In genomic region chr3:105717856-105718555, GRCm38 (mm10) we compare ENCODE assay signal across 10 mouse cellular contexts. TPM values are rescaled to one million over a fixed set of nuclear protein-coding genes. Genes with fewer than 3 reads are reported as not detected.
A peak's percentile ranks its signal among the peaks of the same experiment; 100 is the strongest.
DNase-seq lines count a peak whose midpoint lies in the region; ATAC-seq and TF ChIP-seq lines count a peak whose summit lies in the region.
"Had no signal": no experiment of that assay in that cellular context is flagged by ENCODE, and none has a peak within 500 bp of the region (broad histone marks: within the 10 kb centered on the region; RNA-seq: fewer than 3 reads in every experiment).

No protein-coding gene starts in this region.

- no peak overlapping the region for H3K9ac ChIP-seq in neural tube, embryonic 13.5 days

- peak overlapping the region; percentile 19; the same call in 1 of the 2 replicates for H3K27ac ChIP-seq in layer of hippocampus, adult 2 months
- H3K27ac ChIP-seq in neural tube, embryonic 13.5 days (replicated peaks) = peak overlapping the region; percentile 64

- H3K9me3 ChIP-seq in neural tube, embryonic 13.5 days = no peaks in the 10 kb centered on the region

- no peak for TF ChIP-seq CTCF in layer of hippocampus, adult 2 months (conservative IDR thresholded peaks at IDR 0.05)

- DNase-seq in layer of hippocampus, adult 2 months (ENCODE audit: low spot score in 2 of 2) = no peak
- no peak for DNase-seq in layer of hippocampus, adult 9-11 months
- DNase-seq in embryo, embryonic 11 days = peak; percentile 59
- DNase-seq in gastrocnemius, postnatal 36 days = peak; percentile 21 to 32
- DNase-seq in natural killer cell, adult 2 months (ENCODE audit: low spot score in 2 of 2) = no peak
- no peak for DNase-seq in lung, adult 18-20 months
- DNase-seq: kidney, postnatal 10 days; lung, adult 2 months had no signal

- H3K4me3 ChIP-seq in layer of hippocampus, adult 2 months = no peak overlapping the region
- no peak overlapping the region for H3K4me3 ChIP-seq in neural tube, embryonic 13.5 days

- WGBS in neural tube, embryonic 13.5 days = 36% methylated on average over 11 of the region's 11 CpGs

- H3K4me1 ChIP-seq in neural tube, embryonic 13.5 days (replicated peaks) = peaks cover 49% of the 10 kb centered on the region

- H3K4me2 ChIP-seq in neural tube, embryonic 13.5 days = no peak overlapping the region

- no peaks in the 10 kb centered on the region for H3K36me3 ChIP-seq in neural tube, embryonic 13.5 days

- ATAC-seq in neural tube, embryonic 13.5 days (ENCODE audit: low read depth) = peak; percentile 72
- ATAC-seq in CD4-positive, CD25-positive, alpha-beta regulatory T cell, adult 4 months = no peak

- intact Hi-C loops in gastrocnemius, postnatal 36 days (cut with DNase I) = no loop called here

- H3K27me3 ChIP-seq in neural tube, embryonic 13.5 days = no peaks in the 10 kb centered on the region

RNA-seq across cellular contexts. Expression of gene Inka2, which starts 13.6 kb away (rescaled TPM):
- 10 to 100 TPM; 74.1 to 74.9 TPM for total RNA-seq in layer of hippocampus, adult 2 months (2021)
- total RNA-seq in gastrocnemius, postnatal 36 days (2021) = 1 to 10 TPM; 3.3 to 4.0 TPM
- 4.0 and 4.8 TPM in 2 replicates for polyA plus RNA-seq in neural tube, embryonic 13.5 days (2015; fragmentation: Nextera tagmentation; extraction: Ambion mirVana)
- 1 to 10 TPM; 1.9 to 2.5 TPM for polyA plus RNA-seq in CD4-positive, CD25-positive, alpha-beta regulatory T cell, adult 4 months (2017; shearing (Covaris generic))

RNA-seq across cellular contexts. Expression of gene Ddx20, which starts 30.6 kb away (rescaled TPM):
- total RNA-seq in layer of hippocampus, adult 2 months (2021) = 10 to 100 TPM; 12.5 to 12.9 TPM
- 1 to 10 TPM; 8.7 to 9.6 TPM for total RNA-seq in gastrocnemius, postnatal 36 days (2021)
- 24.9 and 27.2 TPM in 2 replicates for polyA plus RNA-seq in neural tube, embryonic 13.5 days (2015; fragmentation: Nextera tagmentation; extraction: Ambion mirVana)
- 10 to 100 TPM; 10.2 to 12.1 TPM for polyA plus RNA-seq in CD4-positive, CD25-positive, alpha-beta regulatory T cell, adult 4 months (2017; shearing (Covaris generic))

Comparison
In these comparisons a context has a peak if more than half of its experiments do, and no peak if none do; other contexts are left out.
1. DNase-seq: peak in embryo, embryonic 11 days (single experiment) and gastrocnemius, postnatal 36 days (2 of 2); none in layer of hippocampus, adult 2 months (0 of 2), layer of hippocampus, adult 9-11 months (single experiment), natural killer cell, adult 2 months (0 of 2) and lung, adult 18-20 months (0 of 2).
2. RNA of gene Inka2, which starts 13.6 kb away (total RNA-seq): 74.1 to 74.9 TPM in layer of hippocampus, adult 2 months; 3.3 to 4.0 TPM in gastrocnemius, postnatal 36 days; every median in the first group is over 10 times any median in the second.